Mouse (Mus musculus) right cerebral cortex, postnatal 14 days (tissue): ENCODE results near the gene Pfkp.

Source experiments
- DNase-seq: peaks from one replicate; pipeline ENCODE4 v3.0.0; 2022

Pfkp gene

GRCm38 (mm10) chr13:6600626-6601025 lies 48.0 kb downstream of the Pfkp start:
- DNase-seq: no peak

- DNase-seq: no peak
These were observed 50.8 kb downstream of the Pfkp start for GRCm38 (mm10) chr13:6597801-6598200.

- DNase-seq: no peak
These were observed 53.2 kb downstream of the Pfkp start for GRCm38 (mm10) chr13:6595403-6595802.

GRCm38 (mm10) chr13:6590846-6591245 lies 57.7 kb downstream of the Pfkp start:
- no peak for DNase-seq

- DNase-seq: no peak
These were observed 62.6 kb downstream of the Pfkp start for GRCm38 (mm10) chr13:6586009-6586408.

GRCm38 (mm10) chr13:6583499-6584125 lies 65.0 kb downstream of the Pfkp start:
- DNase-seq: no peak

GRCm38 (mm10) chr13:6575920-6576509 lies 72.6 kb downstream of the Pfkp start:
- DNase-seq: no peak

GRCm38 (mm10) chr13:6565571-6565970 lies 83.0 kb downstream of the Pfkp start:
- DNase-seq: no peak

GRCm38 (mm10) chr13:6562409-6562808 lies 86.2 kb downstream of the Pfkp start:
- no peak for DNase-seq

- DNase-seq: no peak
These were observed 90.8 kb downstream of the Pfkp start for GRCm38 (mm10) chr13:6557771-6558170.

- no peak for DNase-seq
These were observed 92.9 kb downstream of the Pfkp start for GRCm38 (mm10) chr13:6555656-6556055.

- no peak for DNase-seq
These were observed 94.9 kb downstream of the Pfkp start for GRCm38 (mm10) chr13:6553708-6554107.

GRCm38 (mm10) chr13:6535287-6535932 lies 113.2 kb downstream of the Pfkp start:
- DNase-seq: no peak

GRCm38 (mm10) chr13:6532683-6533082 lies 115.9 kb downstream of the Pfkp start:
- no peak for DNase-seq
